Mouse (Mus musculus): Measurements from ENCODE around the gene Gm21454.
"Not testable (repeated sequence)": the region's sequence is repeated elsewhere in the genome, so short reads cannot be mapped to it uniquely, and the experiment has no call there.

Gene Gm21454

GRCm38 (mm10) chrY:13252091-13252490, at the start of gene Gm21454, which contains the start of gene Gm21440:
Gm21454 (plus strand) TSS chrY:13252442.
Gm21440 (plus strand) TSS chrY:13252391.
- not testable (repeated sequence) for DNase-seq (ENCODE audit: low spot score)

- DNase-seq (ENCODE audit: low spot score): not testable (repeated sequence)
Observed at GRCm38 (mm10) chrY:13223828-13224227, 28.4 kb upstream of the Gm21454 start, which contains the start of gene Gm21828. Gm21828 (minus strand) TSS chrY:13223928.

GRCm38 (mm10) chrY:13348963-13349362, 96.7 kb downstream of the Gm21454 start, which contains the start of gene Gm21725:
Gm21725 (minus strand) TSS chrY:13349063.
- not testable (repeated sequence) for DNase-seq (ENCODE audit: low spot score)

All from urinary bladder, postnatal 14 days (tissue).